Mouse (Mus musculus) kidney, postnatal 0 days (tissue): ENCODE measurements around the gene Slc24a3. TPM values are rescaled to one million over a fixed set of nuclear protein-coding genes. Genes with fewer than 3 reads are reported as not detected.
A peak's percentile ranks its signal among the peaks of the same experiment; 100 is the strongest.

Experiments used
- ATAC-seq: fragments of 200-750 bp; cut with Nextera tagmentation; replicated peaks from 2 replicates; pipeline ENCODE4 v1.8.0; 2017; ENCODE audit warnings: low read depth, moderate number of reproducible peaks, moderate TSS enrichment, moderate library complexity; ENCODE audit not compliant: low FRiP score
- DNase-seq: peaks from one replicate; pipeline ENCODE4 v3.0.0-alpha.2; 2016; ENCODE audit warnings: low spot score
- H3K27ac ChIP-seq: fragments of 300-500 bp; sonication (generic); 2 replicates; pipeline ENCODE4 v1.5.1; 2014; ENCODE audit warnings: mild to moderate bottlenecking
- H3K27me3 ChIP-seq: fragments of 300-500 bp; sonication (generic); 2 replicates; pipeline ENCODE4 v1.6.1; 2014; ENCODE audit warnings: low read length, mixed read lengths; ENCODE audit not compliant: insufficient read depth
- H3K36me3 ChIP-seq: fragments of 300-500 bp; sonication (generic); 2 replicates; pipeline ENCODE4 v1.6.1; 2014; ENCODE audit warnings: low read length, mixed read lengths; ENCODE audit not compliant: insufficient read depth
- H3K4me1 ChIP-seq: fragments of 300-500 bp; sonication (generic); replicated peaks from 2 replicates; pipeline ENCODE4 v1.6.1; 2014; ENCODE audit warnings: antibody characterized with exemption, low read length, mixed read lengths; ENCODE audit not compliant: insufficient read depth
- H3K4me2 ChIP-seq: fragments of 300-500 bp; sonication (generic); 2 replicates; pipeline ENCODE4 v1.6.1; 2014; ENCODE audit warnings: mild to moderate bottlenecking, low read length, moderate library complexity, mixed read lengths
- H3K4me3 ChIP-seq: fragments of 300-500 bp; sonication (generic); replicated peaks from 2 replicates; pipeline ENCODE4 v1.5.1; 2014; ENCODE audit warnings: low read depth, low read length
- H3K9ac ChIP-seq: fragments of 300-500 bp; sonication (generic); 2 replicates; pipeline ENCODE4 v1.6.1; 2014; ENCODE audit warnings: low read depth, low read length
- H3K9me3 ChIP-seq: fragments of 300-500 bp; sonication (generic); replicated peaks from 2 replicates; pipeline ENCODE4 v1.6.1; 2016; ENCODE audit warnings: low read length, inconsistent platforms, mixed read lengths
- CTCF ChIP-seq: IDR thresholded peaks from 2 replicates; pipeline ENCODE4 v1.5.1; 2016; ENCODE audit warnings: antibody characterized with exemption, low read depth, mild to moderate bottlenecking, moderate library complexity
- WGBS: fragments of 180-500 bp; shearing (Covaris S2); extraction: QIAGEN DNeasy Blood & Tissue Kit; methylation state at CpG from one replicate; pipeline ENCODE4 v1.1.7; 2014; 5-methylcytosine and 5-hydroxymethylcytosine counted together
- polyA plus RNA-seq: library from polyadenylated mRNA; unstranded; fragments of >200 nt; fragmentation: Nextera tagmentation; extraction: Ambion mirVana; gene quantifications from 2 replicates; pipeline ENCODE4 v1.2.1, GENCODE M21; 2015

Gene Slc24a3
- polyA plus RNA-seq, 1 experiment from 2014 or later: 2.1 TPM

GRCm38 (mm10) chr2:145439755-145440154 lies 272.2 kb downstream of the Slc24a3 start:
- 98% methylated on average over 1 of the region's 1 CpGs for WGBS

GRCm38 (mm10) chr2:145457106-145457747 lies 289.7 kb downstream of the Slc24a3 start:
- H3K27me3 ChIP-seq: no peaks in the 10 kb centered on the region
- H3K4me1 ChIP-seq: no peaks in the 10 kb centered on the region
- no peak overlapping the region for H3K4me3 ChIP-seq
- no peak overlapping the region for H3K4me2 ChIP-seq
- DNase-seq (no peak), ATAC-seq (no peak)
- TF ChIP-seq CTCF: peak; percentile 44
- 53% methylated on average over 8 of the region's 8 CpGs for WGBS
- H3K9ac ChIP-seq: no peak overlapping the region
- no peaks in the 10 kb centered on the region for H3K9me3 ChIP-seq
- H3K27ac ChIP-seq: no peak overlapping the region
- H3K36me3 ChIP-seq: no peaks in the 10 kb centered on the region

More at GRCm38 (mm10) chr2:145439755-145440154, 272.2 kb downstream of the Slc24a3 start:
- no peak for TF ChIP-seq CTCF
- no peak overlapping the region for H3K4me2 ChIP-seq
- no peak overlapping the region for H3K27ac ChIP-seq
- H3K4me1 ChIP-seq: no peaks in the 10 kb centered on the region
- no peak for DNase-seq
- H3K36me3 ChIP-seq: no peaks in the 10 kb centered on the region
- no peaks in the 10 kb centered on the region for H3K9me3 ChIP-seq
- ATAC-seq: no peak
- no peak overlapping the region for H3K4me3 ChIP-seq
- no peak overlapping the region for H3K9ac ChIP-seq
- no peaks in the 10 kb centered on the region for H3K27me3 ChIP-seq

- Histone ChIP-seq H3K9me3 (no peaks in the 10 kb centered on the region), H3K4me3 (no peak overlapping the region), H3K9ac (no peak overlapping the region), H3K27me3 (no peaks in the 10 kb centered on the region), H3K27ac (no peak overlapping the region), H3K4me2 (no peak overlapping the region), H3K4me1 (no peaks in the 10 kb centered on the region), H3K36me3 (no peaks in the 10 kb centered on the region)
- TF ChIP-seq CTCF: no peak
- WGBS: 51% methylated on average over 3 of the region's 3 CpGs
- ATAC-seq (no peak), DNase-seq (no peak)
Observed at GRCm38 (mm10) chr2:145460854-145461423, 293.4 kb downstream of the Slc24a3 start.

GRCm38 (mm10) chr2:145462253-145462652 lies 294.7 kb downstream of the Slc24a3 start:
- no peak for TF ChIP-seq CTCF
- no peaks in the 10 kb centered on the region for H3K4me1 ChIP-seq

GRCm38 (mm10) chr2:145468701-145469325 lies 301.3 kb downstream of the Slc24a3 start:
- no peaks in the 10 kb centered on the region for H3K4me1 ChIP-seq
- H3K27ac ChIP-seq: no peak overlapping the region
- H3K36me3 ChIP-seq: no peaks in the 10 kb centered on the region
- 86% methylated on average over 5 of the region's 5 CpGs for WGBS
- H3K9ac ChIP-seq: no peak overlapping the region
- no peaks in the 10 kb centered on the region for H3K27me3 ChIP-seq
- no peak overlapping the region for H3K4me3 ChIP-seq
- no peaks in the 10 kb centered on the region for H3K9me3 ChIP-seq
- no peak for DNase-seq
- ATAC-seq: no peak
- no peak for TF ChIP-seq CTCF
- H3K4me2 ChIP-seq: no peak overlapping the region

More at GRCm38 (mm10) chr2:145462253-145462652, 294.7 kb downstream of the Slc24a3 start:
- no peaks in the 10 kb centered on the region for H3K27me3 ChIP-seq
- 100% methylated on average over 2 of the region's 2 CpGs for WGBS
- ATAC-seq: no peak
- no peaks in the 10 kb centered on the region for H3K36me3 ChIP-seq
- H3K27ac ChIP-seq: no peak overlapping the region
- no peak overlapping the region for H3K9ac ChIP-seq
- H3K4me3 ChIP-seq: no peak overlapping the region
- H3K4me2 ChIP-seq: no peak overlapping the region
- no peak for DNase-seq
- no peaks in the 10 kb centered on the region for H3K9me3 ChIP-seq

GRCm38 (mm10) chr2:145477484-145477883 lies 309.9 kb downstream of the Slc24a3 start:
- ATAC-seq: no peak
- Histone ChIP-seq H3K27ac (no peak overlapping the region), H3K9me3 (no peaks in the 10 kb centered on the region), H3K4me1 (no peaks in the 10 kb centered on the region), H3K9ac (no peak overlapping the region), H3K4me2 (no peak overlapping the region), H3K27me3 (no peaks in the 10 kb centered on the region), H3K4me3 (no peak overlapping the region), H3K36me3 (no peaks in the 10 kb centered on the region)
- TF ChIP-seq CTCF: no peak
- 60% methylated on average over 2 of the region's 2 CpGs for WGBS
- DNase-seq: no peak
